Mouse (Mus musculus) CH12.LX (cell line): ENCODE results near the gene Chtop. TPM values are rescaled to one million over a fixed set of nuclear protein-coding genes. Genes with fewer than 3 reads are reported as not detected.

Experiments used
- DNase-seq: peaks from one replicate; pipeline ENCODE4 v3.0.0-alpha.2; 2013; ENCODE audit errors: extremely low read depth
- H3K27ac ChIP-seq: 2 replicates; pipeline ENCODE4 v1.5.1; 2012; ENCODE audit warnings: low read depth, mild to moderate bottlenecking, control low read depth, moderate library complexity; ENCODE audit not compliant: insufficient read depth
- H3K27me3 ChIP-seq: replicated peaks from 2 replicates; pipeline ENCODE3; 2012; ENCODE audit warnings: inconsistent platforms
- H3K36me3 ChIP-seq, 2 experiments: replicated peaks in 1 of 2; 2 replicates each; pipeline versions ENCODE3 to v1.6.1; 2012; ENCODE audit warnings: inconsistent platforms in 1 of 2, low read length in 1 of 2, mild to moderate bottlenecking in 1 of 2, mixed read lengths in 1 of 2, moderate library complexity in 1 of 2; ENCODE audit not compliant: control insufficient read depth in 1 of 2, insufficient read depth in 1 of 2
- H3K4me1 ChIP-seq, 2 experiments: 2 replicates each; pipeline ENCODE4 v1.6.1; 2012; ENCODE audit warnings: inconsistent platforms in 1 of 2, moderate library complexity in 1 of 2; ENCODE audit not compliant: insufficient read depth in 2 of 2, control insufficient read depth in 1 of 2
- H3K4me2 ChIP-seq: 2 replicates; pipeline ENCODE4 v1.6.1; 2012; ENCODE audit warnings: low read depth, mild to moderate bottlenecking, control low read depth; ENCODE audit not compliant: poor library complexity, insufficient read depth, severe bottlenecking
- H3K4me3 ChIP-seq, 3 experiments: fragments of 150-350 bp in 1 of 3; sonication (generic) in 1 of 3; replicated peaks in 1 of 3; 2 replicates each; pipeline versions ENCODE3 to v1.5.1; 2011 to 2012; ENCODE audit warnings: low read depth in 2 of 3, low read length in 2 of 3, mild to moderate bottlenecking in 2 of 3, moderate library complexity in 2 of 3, control low read depth in 1 of 3, improper control_type of control experiment in 1 of 3, inconsistent platforms in 1 of 3, mixed read lengths in 1 of 3; ENCODE audit not compliant: poor library complexity in 1 of 3
- H3K79me2 ChIP-seq: replicated peaks from 2 replicates; pipeline ENCODE4 v1.6.1; 2012; ENCODE audit warnings: mild to moderate bottlenecking, moderate library complexity; ENCODE audit not compliant: control insufficient read depth, poor library complexity, insufficient read depth, severe bottlenecking; ENCODE audit errors: extremely low read depth
- H3K9ac ChIP-seq: 2 replicates; pipeline ENCODE4 v1.6.1; 2012; ENCODE audit warnings: low read depth, mild to moderate bottlenecking, control low read depth, moderate library complexity; ENCODE audit not compliant: insufficient read depth
- H3K9me3 ChIP-seq: replicated peaks from 2 replicates; pipeline ENCODE3; 2012; ENCODE audit warnings: low read length, inconsistent platforms, mixed read lengths
- CHD2 ChIP-seq: IDR thresholded peaks from 2 replicates; pipeline ENCODE4 v1.6.1; 2011; ENCODE audit warnings: low read length, improper control_type of control experiment
- CTCF ChIP-seq, 2 experiments: IDR thresholded peaks in 1 of 2; conservative IDR thresholded peaks in 1 of 2; 2 replicates each; pipeline ENCODE4 v1.5.1; 2011 to 2012; ENCODE audit warnings: low read depth in 2 of 2, low read length in 2 of 2, improper control_type of control experiment in 1 of 2, inconsistent platforms in 1 of 2, mild to moderate bottlenecking in 1 of 2, moderate library complexity in 1 of 2
- E2F4 ChIP-seq: IDR thresholded peaks from 2 replicates; pipeline ENCODE4 v1.6.1; 2011; ENCODE audit warnings: low read depth, low read length, improper control_type of control experiment; ENCODE audit not compliant: insufficient replicate concordance
- ETS1 ChIP-seq: conservative IDR thresholded peaks from 2 replicates; pipeline ENCODE4 v1.6.1; 2012; ENCODE audit warnings: low read depth, mild to moderate bottlenecking, inconsistent platforms, low read length, improper control_type of control experiment, moderate library complexity
- HCFC1 ChIP-seq: IDR thresholded peaks from 2 replicates; pipeline ENCODE4 v1.6.1; 2012; ENCODE audit warnings: low read depth, mild to moderate bottlenecking, inconsistent platforms, low read length, improper control_type of control experiment
- IRF4 ChIP-seq: IDR thresholded peaks from 2 replicates; pipeline ENCODE4 v1.6.1; 2014; ENCODE audit warnings: low read depth, mild to moderate bottlenecking, inconsistent platforms, low read length, improper control_type of control experiment
- JUN ChIP-seq: IDR thresholded peaks from 2 replicates; pipeline ENCODE4 v1.6.1; 2011; ENCODE audit warnings: low read depth, mild to moderate bottlenecking, low read length, improper control_type of control experiment, moderate library complexity; ENCODE audit not compliant: insufficient read depth
- KAT2A ChIP-seq: IDR thresholded peaks from 2 replicates; pipeline ENCODE4 v1.6.1; 2012; ENCODE audit warnings: low read length, improper control_type of control experiment, inconsistent platforms; ENCODE audit not compliant: insufficient replicate concordance
- MAFK ChIP-seq: IDR thresholded peaks from 2 replicates; pipeline ENCODE4 v1.6.1; 2011; ENCODE audit warnings: low read length, improper control_type of control experiment; ENCODE audit not compliant: insufficient replicate concordance
- MAX ChIP-seq: IDR thresholded peaks from 2 replicates; pipeline ENCODE4 v1.6.1; 2011; ENCODE audit warnings: low read length, improper control_type of control experiment
- MAZ ChIP-seq: IDR thresholded peaks from 2 replicates; pipeline ENCODE4 v1.6.1; 2012; ENCODE audit warnings: low read depth, mild to moderate bottlenecking, inconsistent platforms, low read length, improper control_type of control experiment, moderate library complexity
- MEF2A ChIP-seq: IDR thresholded peaks from 2 replicates; pipeline ENCODE4 v1.6.1; 2014; ENCODE audit warnings: low read depth, mild to moderate bottlenecking, inconsistent platforms, low read length, improper control_type of control experiment, borderline replicate concordance
- NELFE ChIP-seq: IDR thresholded peaks from 2 replicates; pipeline ENCODE4 v1.6.1; 2011; ENCODE audit warnings: low read depth, low read length, improper control_type of control experiment
- PAX5 ChIP-seq: IDR thresholded peaks from 2 replicates; pipeline ENCODE4 v1.6.1; 2012; ENCODE audit warnings: low read length, inconsistent platforms, mixed read lengths
- POLR2AphosphoS2 ChIP-seq: IDR thresholded peaks from 2 replicates; pipeline ENCODE4 v1.6.1; 2011; ENCODE audit warnings: low read depth, low read length, improper control_type of control experiment
- RCOR1 ChIP-seq: conservative IDR thresholded peaks from 2 replicates; pipeline ENCODE4 v1.6.1; 2012; ENCODE audit warnings: low read depth, mild to moderate bottlenecking, inconsistent platforms, low read length, improper control_type of control experiment
- SIN3A ChIP-seq: IDR thresholded peaks from 2 replicates; pipeline ENCODE4 v1.6.1; 2012; ENCODE audit warnings: low read length, improper control_type of control experiment, inconsistent platforms
- SMC3 ChIP-seq: IDR thresholded peaks from 2 replicates; pipeline ENCODE4 v1.6.1; 2011; ENCODE audit warnings: low read depth, low read length, improper control_type of control experiment
- TBP ChIP-seq: conservative IDR thresholded peaks from 2 replicates; pipeline ENCODE4 v1.6.1; 2011; ENCODE audit warnings: low read depth, low read length, improper control_type of control experiment
- USF2 ChIP-seq: conservative IDR thresholded peaks from 2 replicates; pipeline ENCODE4 v1.6.1; 2011; ENCODE audit warnings: low read depth, low read length, improper control_type of control experiment
- ZC3H11A ChIP-seq: IDR thresholded peaks from 2 replicates; pipeline ENCODE4 v1.6.1; 2012; ENCODE audit warnings: low read depth, mild to moderate bottlenecking, inconsistent platforms, low read length, improper control_type of control experiment
- ZNF384 ChIP-seq: IDR thresholded peaks from 2 replicates; pipeline ENCODE4 v1.6.1; 2012; ENCODE audit warnings: low read depth, low read length, improper control_type of control experiment, inconsistent platforms
- dilution Hi-C: fragments of 300-500 bp; cut with MboI; formaldehyde crosslinking; loops from 2 replicates; pipeline ENCODE4 v1.14.3; 2020; ENCODE audit warnings: low sequenced_read_pairs; ENCODE audit not compliant: extremely low pct_unique_long_range_greater_than_20kb, extremely low pct_ligation_motif_present
- in situ Hi-C: fragments of 300-500 bp; cut with MboI; formaldehyde crosslinking; loops from 3 replicates; pipeline ENCODE4 v1.14.3; 2019; ENCODE audit warnings: low sequenced_read_pairs, low pct_ligation_motif_present, low pct_unique_long_range_greater_than_20kb, mixed read lengths
- polyA plus RNA-seq: library from polyadenylated mRNA; unstranded; fragments of >175 nt; gene quantifications from 2 replicates; pipeline ENCODE4 v1.2.1, GENCODE M21; 2012; ENCODE audit warnings: low read depth; ENCODE audit not compliant: insufficient read length
- total RNA-seq, 2 experiments: library from RNA; depleted of rRNA; stranded (reverse); fragments of 300-350 nt in 1 of 2; fragments of >200 nt in 1 of 2; gene quantifications; 2 replicates each; pipeline ENCODE4 v1.2.3; 2012 to 2014

The Chtop gene
- total and polyA plus RNA-seq, 3 experiments: 88.5 to 130 (median 126) TPM

DNA sequence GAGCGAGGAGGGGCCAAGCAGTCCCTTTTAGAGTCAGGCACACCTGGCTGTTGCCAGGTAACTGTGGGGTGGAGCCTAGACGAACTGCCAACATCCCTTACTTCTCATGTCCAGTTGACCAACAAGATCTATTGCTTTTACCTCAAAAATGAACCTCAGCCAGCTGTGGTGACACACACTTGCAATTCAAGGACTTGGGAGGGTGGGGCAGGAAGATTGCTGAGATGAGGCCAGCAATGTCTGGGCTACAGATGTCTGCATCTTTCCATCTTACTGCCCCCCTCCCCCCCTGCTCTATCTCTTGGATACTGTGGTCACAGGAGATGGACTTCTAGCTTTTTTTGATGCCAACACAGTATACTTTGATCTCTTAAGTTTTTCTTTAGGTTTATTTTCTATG, 42.9 kb upstream of the Chtop start:
- Histone ChIP-seq H3K27ac (no peak overlapping the region), H3K79me2 (no peaks in the 10 kb centered on the region), H3K4me1 (no peaks in the 10 kb centered on the region), H3K4me2 (no peak overlapping the region), H3K4me3 (no peak overlapping the region), H3K9ac (no peak overlapping the region), H3K36me3 (no peaks in the 10 kb centered on the region), H3K27me3 (peaks cover 4% of the 10 kb centered on the region), H3K9me3 (no peaks in the 10 kb centered on the region)
- no peak for DNase-seq
- dilution Hi-C loops (no loop called here), in situ Hi-C loops (no loop called here)
- TF ChIP-seq MAZ (no peak), TBP (no peak), MAFK (no peak), ETS1 (no peak), CHD2 (no peak), HCFC1 (no peak), SMC3 (no peak), PAX5 (no peak)

- DNase-seq: no peak
- Histone ChIP-seq H3K9ac (no peak overlapping the region), H3K9me3 (no peaks in the 10 kb centered on the region), H3K4me3 (no peak overlapping the region), H3K36me3 (no peaks in the 10 kb centered on the region), H3K4me2 (no peak overlapping the region), H3K79me2 (no peaks in the 10 kb centered on the region), H3K27me3 (peaks cover 2% of the 10 kb centered on the region), H3K4me1 (no peaks in the 10 kb centered on the region), H3K27ac (no peak overlapping the region)
- TF ChIP-seq ZC3H11A (no peak), CTCF (conservative IDR thresholded peaks at IDR 0.05 in 1 of 2, IDR thresholded peaks at IDR 0.05 in 1 of 2; ENCODE audit: low read depth in 2 of 2, low read length in 2 of 2) (no peak), ETS1 (no peak), RCOR1 (no peak), ZNF384 (no peak), CHD2 (no peak), NELFE (no peak), SIN3A (no peak), PAX5 (no peak), POLR2AphosphoS2 (no peak), SMC3 (no peak), JUN (no peak), MEF2A (no peak), USF2 (no peak), IRF4 (no peak), E2F4 (no peak), KAT2A (no peak), MAX (no peak)
- dilution Hi-C loops (no loop called here), in situ Hi-C loops (no loop called here)
Observed at GRCm38 (mm10) chr3:90550421-90550790, 41.1 kb upstream of the Chtop start.
